Mouse (Mus musculus) adrenal gland, adult 18-20 months (tissue): ENCODE measurements at regions not wholly inside any gene's neighbourhood (a gene's known extent, or its start where the extent isn't known, plus 50 kb on each side); places are given as distances from the start of the nearest gene placed in this dataset.

Experiments
- DNase-seq, 2 experiments: peaks; one replicate each; pipeline ENCODE4 v3.0.0; 2021 to 2022; ENCODE audit warnings: low spot score in 2 of 2

GRCm38 (mm10) chr3:144078198-144078935 lies 126.7 kb downstream of the Lmo4 start:
- DNase-seq = no peak

- no peak for DNase-seq
Measured at GRCm38 (mm10) chr3:144069979-144070540, 135.0 kb downstream of the Lmo4 start.

- DNase-seq = no peak
Measured at GRCm38 (mm10) chr3:144067016-144067415, 138.0 kb downstream of the Lmo4 start.

GRCm38 (mm10) chr3:144058106-144058505 lies 146.9 kb downstream of the Lmo4 start:
- no peak for DNase-seq

GRCm38 (mm10) chr3:144050341-144050740 lies 154.7 kb downstream of the Lmo4 start:
- DNase-seq = no peak

- no peak for DNase-seq
Measured at GRCm38 (mm10) chr3:144049270-144049669, 155.8 kb downstream of the Lmo4 start.

GRCm38 (mm10) chr3:144044366-144044765 lies 160.7 kb downstream of the Lmo4 start:
- no peak for DNase-seq

DNA sequence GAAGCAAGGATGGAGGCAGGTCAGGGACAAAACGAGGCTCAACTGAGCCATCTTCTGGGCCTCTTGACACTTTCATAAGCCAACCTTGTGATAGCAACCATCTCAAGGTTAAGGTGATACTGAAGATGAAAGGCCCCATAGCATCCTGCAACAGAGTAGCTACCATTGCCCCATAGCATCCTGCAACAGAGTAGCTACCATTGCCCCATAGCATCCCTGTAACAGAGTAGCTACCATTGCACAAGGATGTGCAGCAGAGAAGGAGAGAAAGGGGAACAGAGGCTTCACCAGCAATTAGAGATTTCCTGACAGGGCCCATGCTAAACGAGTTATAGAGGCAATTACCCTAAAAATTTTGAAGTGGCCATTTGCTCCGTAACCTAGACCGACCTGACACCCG lies 163.2 kb downstream of the Lmo4 start:
- DNase-seq = no peak

DNA sequence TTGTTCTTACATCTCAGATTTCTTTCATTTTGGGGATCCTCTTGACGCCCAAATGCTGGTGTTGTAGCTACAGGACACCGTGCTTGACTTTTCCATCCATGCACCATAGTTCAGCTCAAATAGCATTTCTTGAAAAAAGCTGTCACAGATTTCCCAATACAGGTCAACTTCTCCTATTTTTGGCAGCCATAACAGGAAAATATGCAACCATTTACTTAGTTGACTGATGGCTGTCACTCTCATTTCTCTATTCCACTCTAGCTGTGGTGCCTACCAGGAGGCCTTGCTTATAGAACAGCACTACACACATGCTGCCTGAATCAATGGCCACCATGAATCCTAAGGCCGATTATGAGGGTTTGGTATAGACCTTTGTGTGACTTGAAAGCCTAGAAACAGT lies 165.5 kb downstream of the Lmo4 start:
- DNase-seq = no peak

DNA sequence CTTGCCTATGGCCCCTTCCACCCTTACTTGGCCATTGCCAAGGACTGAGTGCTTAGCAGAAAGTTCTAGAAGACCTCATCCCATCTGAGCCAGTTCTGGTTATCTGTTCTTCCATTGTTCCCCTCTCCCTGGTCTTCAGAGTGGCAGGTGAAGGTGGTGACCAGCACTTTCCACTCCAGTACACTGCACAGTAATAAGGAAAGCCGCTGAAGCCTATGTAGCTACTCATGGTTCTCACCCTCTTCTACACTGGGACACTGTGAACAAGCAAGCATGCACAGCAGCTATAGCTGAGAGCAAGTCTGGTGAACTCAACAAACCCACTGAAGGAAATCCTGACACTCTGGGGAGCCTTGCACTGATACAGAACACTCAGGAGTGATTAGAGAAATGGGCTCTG lies 175.4 kb downstream of the Lmo4 start:
- no peak for DNase-seq

- no peak for DNase-seq
Measured at GRCm38 (mm10) chr3:144029121-144029520, 175.9 kb downstream of the Lmo4 start.

DNA sequence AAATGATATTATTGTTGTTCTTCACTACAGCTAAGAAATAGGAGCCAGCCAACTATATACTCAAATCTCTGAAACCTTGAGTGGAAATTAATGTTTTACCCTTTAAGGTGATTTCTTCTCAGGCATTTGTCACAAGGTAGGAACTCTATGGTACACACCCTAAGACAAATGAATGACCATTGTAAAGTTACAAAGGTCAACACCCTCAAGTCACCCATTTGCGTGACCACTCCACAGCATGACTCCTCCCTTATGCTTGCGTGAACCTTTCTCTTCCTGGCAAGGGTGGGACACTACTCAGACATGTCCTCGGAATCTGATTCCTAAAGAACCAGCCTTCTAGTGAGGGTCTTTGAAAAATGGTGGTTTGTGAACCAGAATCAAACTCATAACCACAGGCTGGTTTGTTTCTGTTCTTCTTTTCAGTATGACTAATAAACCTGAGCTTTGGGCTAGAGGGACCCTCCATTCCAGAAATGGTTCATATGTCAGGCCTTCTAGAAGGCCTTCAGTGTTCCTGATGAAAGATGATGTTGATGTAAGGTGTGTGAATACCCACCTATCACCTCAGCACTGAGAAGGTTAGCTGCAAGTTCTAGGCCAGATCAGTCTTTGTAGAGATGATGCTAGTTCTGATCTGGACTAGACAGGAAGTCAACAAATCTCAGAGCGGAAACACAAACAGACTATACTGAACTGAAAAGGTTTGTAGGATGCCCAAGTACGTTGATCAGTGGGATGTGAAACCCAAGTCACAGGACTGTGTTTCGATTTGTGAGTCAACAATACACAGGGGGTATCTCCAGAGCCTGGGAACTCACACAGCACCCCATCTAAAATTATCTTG lies 177.7 kb downstream of the Lmo4 start:
- DNase-seq = no peak

DNA sequence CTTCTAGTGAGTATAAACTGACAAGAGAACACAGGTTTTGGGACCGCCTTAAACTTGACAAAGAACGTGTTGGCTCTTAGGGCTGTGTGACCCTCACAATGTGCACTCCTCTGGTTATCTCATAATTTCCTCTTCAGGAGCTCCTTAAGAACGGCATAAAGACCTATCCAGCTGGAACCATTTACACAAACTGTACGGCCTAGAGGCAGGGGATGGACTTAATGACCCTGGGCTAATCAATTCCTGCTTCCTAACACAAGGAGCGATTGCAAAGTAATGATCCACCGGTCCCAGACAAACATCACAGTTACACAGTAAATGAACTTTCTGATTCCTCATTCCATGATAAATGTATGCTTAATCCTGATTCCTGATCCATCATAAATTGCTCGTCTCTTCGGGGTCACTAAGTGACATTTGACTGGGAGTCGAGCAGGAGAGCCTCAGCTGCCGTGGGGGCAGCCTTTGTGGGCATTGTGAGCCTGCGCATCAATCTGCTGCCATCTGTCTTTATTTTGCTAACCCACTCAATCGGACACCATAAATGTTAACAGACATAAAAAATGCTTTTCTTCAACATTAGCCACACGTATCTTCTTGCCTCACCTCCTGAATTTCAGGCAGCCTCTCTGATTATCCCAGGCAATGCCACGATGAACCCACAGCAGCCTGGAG lies 179.4 kb downstream of the Lmo4 start:
- no peak for DNase-seq

DNA sequence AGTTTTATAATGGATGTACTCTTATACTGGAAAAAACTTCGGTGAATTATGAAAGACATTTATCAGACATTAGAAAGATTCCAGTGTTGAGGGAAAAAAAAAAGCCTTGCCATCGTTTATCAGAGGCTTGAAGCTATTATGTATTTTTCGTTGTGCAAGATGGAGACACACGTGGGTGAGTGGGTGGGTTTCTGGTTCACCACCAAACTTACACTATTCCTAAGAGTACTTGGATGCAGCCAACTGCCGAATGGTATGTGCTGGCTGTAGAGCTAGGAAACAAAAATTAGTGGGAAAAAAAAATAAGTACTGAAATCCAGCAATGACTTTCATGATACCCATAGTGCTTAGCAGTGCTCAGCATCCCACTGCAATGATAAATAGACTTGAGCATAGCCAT lies 180.8 kb downstream of the Lmo4 start:
- no peak for DNase-seq

DNA sequence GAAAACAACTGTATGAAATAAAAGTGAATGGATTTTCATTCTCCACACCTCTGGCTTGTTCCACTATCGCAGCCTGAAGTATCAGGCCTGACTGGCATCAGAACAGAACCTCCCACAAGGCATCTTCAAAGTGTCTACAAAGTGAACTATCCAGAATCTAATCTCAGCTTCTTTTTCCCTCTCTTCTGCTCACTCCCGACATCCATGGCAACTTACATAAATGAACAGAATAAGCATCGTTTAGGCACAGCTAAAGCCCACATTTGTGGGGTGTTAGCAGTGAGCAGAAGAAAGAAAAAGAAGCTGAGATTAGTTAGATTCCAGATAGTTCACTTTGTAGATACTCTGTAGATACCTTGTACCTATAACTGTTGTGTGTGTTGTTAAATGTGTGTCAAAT lies 182.0 kb downstream of the Lmo4 start:
- no peak for DNase-seq

DNA sequence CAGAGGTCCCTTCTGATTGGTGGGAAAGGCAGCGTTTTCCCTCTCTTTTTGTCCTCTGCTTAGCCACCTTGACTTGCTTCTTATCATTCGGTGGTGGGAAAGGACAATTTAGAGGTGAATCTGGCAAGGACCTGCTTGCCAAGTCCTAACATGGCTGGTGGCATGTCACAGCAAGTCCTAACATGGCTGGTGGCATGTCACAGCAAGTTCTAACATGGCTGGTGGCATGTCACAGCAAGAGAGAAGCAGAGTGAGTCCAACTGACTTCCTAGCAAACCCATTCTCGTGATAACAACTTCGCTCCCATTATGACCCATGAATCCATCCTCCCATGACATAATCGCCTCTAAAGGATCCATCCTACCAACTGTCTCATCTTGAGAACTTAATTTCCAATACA lies 183.1 kb downstream of the Lmo4 start:
- DNase-seq = no peak

DNA sequence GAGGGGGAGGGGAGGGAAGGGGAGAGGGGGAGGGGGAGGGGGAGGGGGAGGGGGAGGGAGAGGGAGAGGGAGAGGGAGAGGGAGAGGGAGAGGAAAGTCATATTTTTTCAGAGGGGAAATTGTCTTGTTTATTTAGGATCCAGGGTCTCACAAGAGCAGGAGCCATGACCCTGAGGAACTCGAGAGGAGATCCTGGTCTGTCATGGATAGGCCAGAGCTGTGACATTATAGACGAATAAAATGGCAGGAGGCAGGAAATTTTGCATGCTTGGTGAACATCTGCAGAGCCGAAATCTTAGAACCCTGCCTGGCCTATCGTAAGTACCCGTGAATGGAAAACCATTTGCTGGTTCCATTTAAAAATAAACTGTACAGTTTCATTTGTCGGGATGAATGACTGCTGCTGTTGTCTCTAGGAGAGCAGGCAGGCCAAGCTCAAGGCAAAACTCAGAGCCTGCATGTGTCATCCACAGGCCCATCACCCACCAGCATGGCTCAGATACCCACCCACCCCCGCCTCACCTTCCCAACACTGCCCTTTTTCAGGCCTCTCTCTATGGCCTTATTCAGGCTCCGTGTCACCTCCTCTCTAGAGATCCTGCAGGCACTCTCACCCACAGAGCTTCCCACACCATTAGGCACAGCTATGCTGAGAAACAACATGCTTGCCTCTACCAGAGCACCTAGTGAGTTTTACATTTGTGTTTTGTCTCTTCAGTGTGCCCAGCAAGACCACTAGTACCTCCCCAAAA lies 184.7 kb downstream of the Lmo4 start:
- DNase-seq = no peak

DNA sequence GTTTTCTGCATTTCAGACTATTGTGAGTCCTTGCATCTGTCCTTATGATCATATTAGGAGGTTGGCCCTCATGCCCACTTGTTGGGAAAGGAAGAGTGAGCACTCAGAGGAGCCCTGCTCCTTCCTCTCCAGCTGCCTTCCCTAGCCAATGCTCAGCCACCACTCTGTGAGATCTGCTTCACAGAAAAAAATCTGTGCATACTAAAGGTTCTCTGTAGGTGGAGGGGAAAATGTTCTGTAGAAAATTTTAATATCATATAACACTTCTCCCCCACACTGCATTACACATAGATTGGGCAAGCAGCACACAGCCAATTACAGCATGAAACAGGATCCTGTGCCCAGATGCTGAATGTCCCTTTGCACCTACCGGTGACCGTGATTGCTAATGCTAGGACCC lies 185.7 kb downstream of the Lmo4 start:
- DNase-seq = no peak

DNA sequence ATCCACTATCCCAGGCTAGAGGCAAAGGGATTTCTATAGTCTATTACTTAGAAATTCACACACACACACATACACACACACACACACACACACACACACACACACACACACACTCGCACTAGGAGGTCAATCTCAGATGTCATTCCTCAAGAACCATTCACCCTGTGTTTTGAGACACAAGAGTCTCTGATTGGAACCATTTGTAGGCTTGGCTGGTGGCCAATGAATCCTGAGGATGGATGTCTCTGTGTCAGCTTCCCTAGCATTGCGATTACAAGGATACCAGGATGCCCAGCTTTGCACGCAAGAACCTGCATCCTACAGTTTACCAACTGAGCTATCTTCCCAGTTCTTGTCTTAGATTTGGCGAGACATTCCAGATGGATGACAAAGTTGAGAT lies 186.5 kb downstream of the Lmo4 start:
- no peak for DNase-seq

- no peak for DNase-seq
Measured at GRCm38 (mm10) chr3:144015236-144015635, 189.8 kb downstream of the Lmo4 start.
